Mouse (Mus musculus) neutrophil, adult 65 days (primary cell): Measurements from ENCODE around the gene Sema6d. TPM values are rescaled to one million over a fixed set of nuclear protein-coding genes. Genes with fewer than 3 reads are reported as not detected.

ENCODE experiments used
- total RNA-seq: library from RNA; stranded (reverse); gene quantifications from 2 replicates; pipeline ENCODE4 v1.2.4, GENCODE M21; 2023

The Sema6d gene
- 0.13 and 0.16 TPM in 2 replicates for total RNA-seq

DNA sequence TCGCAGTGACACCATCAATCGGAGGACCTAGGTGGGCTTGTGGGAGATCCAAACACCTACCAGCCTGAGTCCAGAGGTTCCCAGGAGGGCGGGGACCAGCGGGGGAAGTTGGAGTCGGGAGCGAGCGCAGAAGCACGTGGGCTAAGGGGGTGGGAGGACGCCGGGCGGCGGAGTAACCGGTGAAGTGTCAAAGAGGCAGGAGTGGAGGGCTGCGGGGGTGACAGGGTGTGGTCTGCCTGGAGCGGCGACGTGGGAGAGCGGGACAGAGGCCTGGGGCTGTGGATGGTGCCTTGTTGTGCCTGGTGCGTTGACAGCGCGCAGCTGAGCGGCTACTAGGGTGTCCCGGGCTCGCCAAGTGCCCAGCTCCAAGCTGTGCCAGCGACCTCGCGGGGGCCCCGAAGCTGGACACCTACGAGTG, at the start of gene Sema6d:
Sema6d (plus strand) TSS at position 157 of the 418 bp plus-strand sequence.

